Mouse (Mus musculus): ENCODE measurements around the gene Tsga10. TPM values are rescaled to one million over a fixed set of nuclear protein-coding genes. Genes with fewer than 3 reads are reported as not detected.

Tsga10 gene
- 0.11 and 0.65 TPM in 2 replicates for polyA plus RNA-seq (2012; ENCODE audit: low replicate concordance)

DNA sequence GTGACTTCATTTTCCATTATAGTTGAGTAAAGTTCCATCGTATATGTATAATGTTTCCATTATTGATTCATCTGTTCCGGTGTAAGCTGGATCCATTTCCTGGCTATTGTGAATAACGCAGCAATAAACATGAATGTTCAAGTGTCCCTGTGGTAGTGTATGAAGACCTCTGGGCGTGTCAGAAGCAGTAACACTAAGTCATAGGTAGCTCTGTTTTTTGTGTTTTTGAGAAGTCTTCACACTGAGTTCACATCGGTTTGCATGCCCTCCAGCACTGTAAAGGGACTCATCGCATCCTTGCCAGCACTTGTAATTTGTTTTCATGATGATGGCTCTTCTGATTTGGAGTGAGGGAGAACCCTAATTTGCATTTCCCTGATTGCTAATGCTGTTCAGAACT is at the start of gene Tsga10:
Gene Tsga10, minus strand, starts transcription at position 144 of the 400 bp plus-strand sequence.

DNA sequence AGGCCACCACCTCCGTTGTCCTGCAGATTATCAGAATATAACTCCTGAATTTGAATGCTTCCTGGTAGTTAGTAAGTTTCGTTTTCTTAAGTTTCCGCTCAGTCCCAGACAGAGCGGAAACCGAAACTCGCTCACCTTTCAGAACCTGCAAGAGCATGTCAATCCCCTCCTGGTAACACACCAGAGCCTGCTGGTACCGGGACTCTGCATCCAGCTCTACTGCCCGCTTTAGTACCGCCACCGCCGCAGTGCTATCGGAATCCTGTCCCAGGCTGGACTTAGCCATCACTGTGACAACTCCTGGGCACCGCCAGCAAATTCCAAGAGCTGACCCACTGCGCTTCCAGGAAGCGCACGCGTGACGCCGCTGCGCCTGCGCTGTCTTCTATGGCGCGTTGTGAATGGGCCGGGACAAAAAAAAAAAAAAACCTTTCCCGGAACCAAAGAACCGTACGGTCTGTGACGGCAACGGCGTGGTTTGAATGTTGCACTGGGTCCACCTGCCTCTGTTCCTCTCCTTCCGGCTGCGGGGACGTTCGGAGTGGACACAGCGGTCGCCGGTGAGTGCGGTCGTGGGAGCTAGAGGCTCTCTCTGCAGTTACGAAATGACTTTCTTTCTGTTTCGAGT is 23.9 kb upstream of the Tsga10 start, which contains the start of the genes Mitd1 and Mrpl30:
Gene Mitd1, minus strand, starts transcription at position 387 of the 628 bp plus-strand sequence.
Gene Mrpl30, plus strand, starts transcription at position 453 of the 628 bp plus-strand sequence.

DNA sequence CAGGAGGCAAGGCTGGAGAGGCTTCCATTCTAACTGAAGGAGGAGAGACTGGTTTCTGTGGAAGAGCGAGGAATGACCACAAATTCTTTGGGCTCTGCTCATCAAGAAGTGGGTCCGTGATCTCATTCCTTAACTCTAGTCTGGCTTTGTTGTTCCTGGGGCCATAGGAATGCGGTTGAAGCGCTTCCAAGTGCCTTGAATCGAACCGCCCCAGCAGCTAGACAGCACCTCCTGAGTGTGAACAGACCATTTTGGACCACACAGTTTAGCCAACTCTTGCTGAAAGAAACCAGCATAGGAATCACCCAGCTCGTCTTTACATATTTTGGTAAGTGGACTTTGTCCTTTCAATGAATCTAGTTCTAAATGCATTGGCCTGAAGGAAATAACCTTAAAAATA is 5.5 kb upstream of the Tsga10 start, which contains the start of gene Lipt1:
Gene Lipt1, plus strand, starts transcription at position 35 of the 400 bp plus-strand sequence.

DNA sequence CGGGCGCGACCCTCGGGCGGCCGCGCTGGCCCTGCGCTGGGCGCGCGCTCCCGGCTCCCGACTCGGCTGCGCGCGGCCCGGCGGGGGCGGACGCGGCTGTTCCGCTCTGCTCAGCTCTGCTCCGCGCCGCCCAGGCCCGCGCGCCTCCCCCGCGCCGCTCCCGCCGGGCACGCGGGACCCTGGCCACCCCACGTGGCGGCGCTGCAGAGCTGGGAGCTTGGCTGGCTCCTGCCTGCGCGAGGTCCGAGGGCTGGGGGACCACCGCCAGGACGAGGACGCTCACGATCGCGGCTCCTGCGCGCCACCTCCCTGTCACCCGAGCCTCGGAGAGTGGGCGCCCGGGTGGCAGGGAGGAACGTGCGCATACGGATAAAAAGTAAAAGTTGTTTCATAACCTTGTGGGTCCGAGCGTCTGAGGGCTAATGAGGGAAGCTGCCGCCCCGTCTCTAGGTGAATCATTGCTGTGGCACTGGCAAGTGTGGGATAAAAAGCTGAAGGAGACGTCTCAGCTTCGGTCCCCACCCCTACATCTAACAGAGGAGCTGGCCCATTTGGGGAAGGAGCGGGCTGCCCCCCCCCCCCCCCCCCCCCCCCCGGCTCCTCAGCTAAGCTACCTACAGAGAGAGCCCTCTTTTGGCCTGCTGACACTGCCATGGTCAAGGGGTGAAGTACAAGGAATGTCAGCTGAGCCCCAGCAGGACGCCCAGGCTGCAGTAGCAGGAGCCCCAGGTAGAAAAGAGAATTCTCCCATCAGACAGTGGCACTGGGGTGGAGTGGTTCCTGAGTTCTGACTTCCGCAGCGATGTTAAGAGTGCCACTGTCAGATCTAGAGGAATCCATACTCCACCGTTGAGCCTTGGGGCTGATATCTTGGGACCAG is 146.2 kb downstream of the Tsga10 start, which contains the start of gene 2010300C02Rik:
Gene 2010300C02Rik, minus strand, starts transcription at position 325 of the 880 bp plus-strand sequence.

Other genes with a start within 250 kb of the Tsga10 start
- gene 2010300C02Rik, start 146.3 kb downstream of the Tsga10 start, polyA plus RNA-seq (2012; ENCODE audit: low replicate concordance): 0.54 and 1.5 TPM in 2 replicates
- gene Lipt1, start 5.3 kb upstream of the Tsga10 start, polyA plus RNA-seq (2012; ENCODE audit: low replicate concordance): 0.29 and 0.51 TPM in 2 replicates
- gene Mitd1, start 24.0 kb upstream of the Tsga10 start, polyA plus RNA-seq (2012; ENCODE audit: low replicate concordance): 1.6 and 5.1 TPM in 2 replicates
- gene Mrpl30, start 24.0 kb upstream of the Tsga10 start, polyA plus RNA-seq (2012; ENCODE audit: low replicate concordance): 5.9 and 27.6 TPM in 2 replicates
- gene Lyg2, start 50.1 kb upstream of the Tsga10 start, polyA plus RNA-seq (2012; ENCODE audit: low replicate concordance): not detected in 2 replicates
- gene Lyg1, start 91.3 kb upstream of the Tsga10 start, polyA plus RNA-seq (2012; ENCODE audit: low replicate concordance): not detected in 2 replicates
- 1.3 and 4.9 TPM in 2 replicates for gene Txndc9, start 131.5 kb upstream of the Tsga10 start, polyA plus RNA-seq (2012; ENCODE audit: low replicate concordance)
- gene Eif5b, start 131.6 kb upstream of the Tsga10 start, polyA plus RNA-seq (2012; ENCODE audit: low replicate concordance): 22.5 and 26.8 TPM in 2 replicates

Measured in hematopoietic multipotent progenitor cell, adult 10-12 weeks (in vitro differentiated cells).